Mouse (Mus musculus) midbrain, embryonic 10.5 days (tissue): ENCODE data around the gene BC035947. TPM values are rescaled to one million over a fixed set of nuclear protein-coding genes. Genes with fewer than 3 reads are reported as not detected.
"Not testable (repeated sequence)": the region's sequence is repeated elsewhere in the genome, so short reads cannot be mapped to it uniquely, and the experiment has no call there.

ENCODE experiments used
- DNase-seq: peaks from one replicate; pipeline ENCODE4 v3.0.0-alpha.2; 2017; ENCODE audit warnings: low spot score
- H3K27ac ChIP-seq: fragments of 300-500 bp; sonication (generic); replicated peaks from 2 replicates; pipeline ENCODE4 v1.5.1; 2016; ENCODE audit warnings: mild to moderate bottlenecking
- H3K27me3 ChIP-seq: fragments of 300-500 bp; sonication (generic); 2 replicates; pipeline ENCODE4 v1.6.1; 2016; ENCODE audit warnings: low read depth, mild to moderate bottlenecking; ENCODE audit not compliant: poor library complexity, severe bottlenecking
- H3K36me3 ChIP-seq: fragments of 300-500 bp; sonication (generic); 2 replicates; pipeline ENCODE4 v1.6.1; 2016; ENCODE audit warnings: mild to moderate bottlenecking, moderate library complexity
- H3K4me1 ChIP-seq: fragments of 300-500 bp; sonication (generic); 2 replicates; pipeline ENCODE4 v1.6.1; 2016
- H3K4me3 ChIP-seq: fragments of 300-500 bp; sonication (generic); 2 replicates; pipeline ENCODE4 v1.5.1; 2016; ENCODE audit warnings: mild to moderate bottlenecking, moderate library complexity
- H3K9me3 ChIP-seq: fragments of 300-500 bp; sonication (generic); replicated peaks from 2 replicates; pipeline ENCODE4 v1.6.1; 2016; ENCODE audit warnings: mild to moderate bottlenecking
- WGBS: fragments of 180-500 bp; shearing (Covaris S2); methylation state at CpG from one replicate; pipeline ENCODE4 v1.1.7; 2016; 5-methylcytosine and 5-hydroxymethylcytosine counted together
- polyA plus RNA-seq: library from polyadenylated mRNA; unstranded; fragments of >200 nt; fragmentation: Nextera tagmentation; extraction: Ambion mirVana; gene quantifications from 2 replicates; pipeline ENCODE4 v1.2.1, GENCODE M21; 2016

Gene BC035947
- polyA plus RNA-seq, 1 experiment from 2014 or later, result 0.33 TPM

- Histone ChIP-seq H3K9me3 (no peaks in the 10 kb centered on the region), H3K4me1 (no peaks in the 10 kb centered on the region), H3K27me3 (no peaks in the 10 kb centered on the region), H3K36me3 (no peaks in the 10 kb centered on the region), H3K4me3 (no peak overlapping the region), H3K27ac (no peak overlapping the region)
- DNase-seq, result no peak
- WGBS, result 86% methylated on average over 7 of the region's 7 CpGs
Observed at GRCm38 (mm10) chr1:78530500-78531215, 18.7 kb upstream of the BC035947 start.

- no peaks in the 10 kb centered on the region for H3K4me1 ChIP-seq
- H3K9me3 ChIP-seq, result no peaks in the 10 kb centered on the region
- no peak overlapping the region for H3K4me3 ChIP-seq
- WGBS, result 91% methylated on average over 8 of the region's 8 CpGs
- no peak overlapping the region for H3K27ac ChIP-seq
- DNase-seq, result no peak
- H3K27me3 ChIP-seq, result no peaks in the 10 kb centered on the region
- no peaks in the 10 kb centered on the region for H3K36me3 ChIP-seq
Observed at GRCm38 (mm10) chr1:78529011-78529410, 17.1 kb upstream of the BC035947 start.

DNA sequence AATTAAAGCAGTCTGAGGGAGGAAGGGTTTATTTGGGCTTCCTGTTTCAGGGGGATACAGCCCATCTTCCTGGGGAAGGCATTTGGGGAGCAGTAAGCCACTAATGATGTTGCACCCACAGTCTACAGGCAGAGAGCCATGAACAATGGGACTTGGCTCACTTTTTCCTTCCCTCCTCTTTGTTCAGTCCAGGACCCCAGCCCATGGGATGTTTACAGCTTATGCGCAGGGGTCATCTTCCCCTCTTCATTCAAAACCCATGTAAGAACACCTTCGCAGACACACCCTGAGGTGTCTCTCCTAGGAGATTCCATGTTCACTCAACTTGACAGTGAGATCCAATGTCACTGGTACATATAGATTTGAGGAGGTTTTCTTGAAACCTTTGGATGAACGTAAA is 16.4 kb upstream of the BC035947 start:
- Histone ChIP-seq H3K9me3 (no peaks in the 10 kb centered on the region), H3K27me3 (no peaks in the 10 kb centered on the region), H3K36me3 (no peaks in the 10 kb centered on the region), H3K27ac (no peak overlapping the region), H3K4me3 (no peak overlapping the region), H3K4me1 (no peaks in the 10 kb centered on the region)
- 93% methylated on average over 3 of the region's 3 CpGs for WGBS
- DNase-seq, result no peak

DNA sequence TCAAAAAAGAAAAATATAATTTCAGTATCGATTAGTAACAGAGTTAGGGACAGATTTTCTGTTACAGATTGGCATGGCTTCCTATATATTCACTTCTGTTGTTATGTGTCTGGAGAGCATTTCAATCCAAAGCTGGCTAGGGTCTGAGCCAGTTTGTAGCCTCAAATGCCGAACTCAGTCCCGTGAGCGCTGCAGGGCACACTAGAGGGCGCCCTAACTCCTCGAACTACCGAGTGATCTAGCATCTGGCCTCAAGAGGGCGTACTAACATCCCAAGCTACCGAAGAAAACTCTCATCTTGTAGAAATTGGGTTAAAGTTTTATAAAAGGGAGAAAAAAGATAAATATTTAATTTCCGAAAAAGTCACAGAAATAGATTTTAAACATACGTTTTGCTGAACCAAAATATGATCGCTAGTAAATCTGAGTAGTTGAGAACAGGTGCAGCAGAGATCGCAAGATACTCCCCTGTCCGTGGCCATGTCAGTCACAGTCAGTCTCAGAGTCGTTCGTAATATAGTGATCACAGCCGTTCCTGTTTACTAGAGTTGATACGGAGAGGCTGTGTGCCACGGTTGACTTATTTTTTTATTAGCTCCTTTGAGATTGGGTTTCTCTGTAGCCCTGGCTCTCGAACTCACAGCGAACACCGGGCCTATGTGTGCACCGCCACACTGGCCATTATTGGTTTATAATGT is 13.4 kb upstream of the BC035947 start:
- Histone ChIP-seq H3K36me3 (no peaks in the 10 kb centered on the region), H3K4me3 (no peak overlapping the region), H3K4me1 (no peaks in the 10 kb centered on the region), H3K27ac (no peak overlapping the region), H3K9me3 (no peaks in the 10 kb centered on the region), H3K27me3 (no peaks in the 10 kb centered on the region)
- WGBS, result 54% methylated on average over 23 of the region's 23 CpGs
- peak; percentile 62 for DNase-seq

DNA sequence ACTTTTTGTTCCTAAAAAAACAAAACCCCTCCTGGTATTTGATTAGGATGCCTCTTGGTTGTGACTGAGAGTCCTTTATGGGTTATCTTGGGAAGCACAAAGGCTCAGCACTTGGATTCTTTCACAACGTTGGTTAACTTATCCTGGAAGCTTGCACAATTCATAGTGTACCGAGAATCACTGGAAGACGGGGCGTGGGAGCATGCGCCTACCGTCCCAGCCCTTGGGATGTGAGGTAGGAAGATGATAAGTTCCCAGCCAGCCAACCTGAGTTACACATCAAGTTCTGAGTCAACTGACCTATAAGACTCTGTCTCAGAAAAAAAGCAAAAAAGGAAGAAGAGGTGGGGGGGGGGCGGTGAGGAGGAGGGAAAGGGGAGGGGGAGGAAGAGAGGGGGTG is 6.9 kb upstream of the BC035947 start:
- H3K36me3 ChIP-seq, result no peaks in the 10 kb centered on the region
- no peak for DNase-seq
- H3K9me3 ChIP-seq, result no peaks in the 10 kb centered on the region
- WGBS, result 90% methylated on average over 7 of the region's 7 CpGs
- H3K27ac ChIP-seq, result no peak overlapping the region
- no peak overlapping the region for H3K4me3 ChIP-seq
- no peaks in the 10 kb centered on the region for H3K27me3 ChIP-seq
- no peaks in the 10 kb centered on the region for H3K4me1 ChIP-seq

DNA sequence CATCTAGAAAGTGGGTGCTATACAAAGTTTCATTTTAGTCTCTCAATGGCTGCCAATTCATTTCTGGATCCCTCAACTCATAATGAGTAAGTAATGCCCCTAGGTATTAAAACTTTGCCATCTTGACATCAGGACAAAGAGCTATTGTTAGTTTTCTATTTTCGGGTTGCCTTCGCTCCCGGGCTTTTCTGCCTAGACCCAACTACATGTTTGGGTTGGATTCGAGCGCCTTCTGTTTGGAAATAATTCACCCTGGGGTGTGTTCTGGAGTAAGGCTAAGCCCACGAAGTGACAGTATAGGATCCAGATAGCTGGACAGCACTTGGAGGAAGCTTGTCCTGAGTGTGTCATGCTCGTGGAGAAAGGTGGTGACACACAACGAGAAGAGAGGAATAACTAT is 798 bp upstream of the BC035947 start:
- H3K4me1 ChIP-seq, result peaks cover 10% of the 10 kb centered on the region
- no peaks in the 10 kb centered on the region for H3K9me3 ChIP-seq
- no peak for DNase-seq
- H3K27me3 ChIP-seq, result peaks cover 24% of the 10 kb centered on the region
- WGBS, result 82% methylated on average over 8 of the region's 8 CpGs
- H3K27ac ChIP-seq, result no peak overlapping the region
- no peaks in the 10 kb centered on the region for H3K36me3 ChIP-seq
- no peak overlapping the region for H3K4me3 ChIP-seq

DNA sequence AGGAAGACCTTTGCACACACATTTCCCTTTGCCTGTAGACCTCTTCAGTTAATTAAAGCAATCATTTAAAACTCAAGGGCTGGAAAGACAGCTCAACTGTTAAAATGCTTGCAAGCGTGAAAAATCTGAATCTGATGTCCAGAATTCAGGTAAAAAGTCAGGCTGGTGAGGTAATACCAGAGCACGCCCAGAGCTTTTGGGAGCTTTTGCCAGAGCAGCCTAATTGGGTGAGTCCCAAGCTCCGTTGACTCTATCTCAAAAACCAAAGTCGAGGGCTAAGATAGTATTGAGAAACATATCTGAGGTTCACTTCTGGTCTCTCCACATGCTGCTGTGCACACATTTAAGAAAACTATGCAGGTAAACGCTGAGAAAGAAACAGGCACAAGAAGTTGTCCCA is 1.1 kb downstream of the BC035947 start, which contains the start of gene Mogat1:
Gene Mogat1, plus strand, starts transcription at position 130 of the 400 bp plus-strand sequence.
- peaks cover 10% of the 10 kb centered on the region for H3K4me1 ChIP-seq
- no peak for DNase-seq
- H3K27me3 ChIP-seq, result peaks cover 24% of the 10 kb centered on the region
- H3K36me3 ChIP-seq, result no peaks in the 10 kb centered on the region
- H3K9me3 ChIP-seq, result no peaks in the 10 kb centered on the region
- peak within 1 kb of the TSS; percentile 66 for H3K27ac ChIP-seq
- H3K4me3 ChIP-seq, result peak within 1 kb of the TSS; percentile 52
- WGBS, result 78% methylated on average over 5 of the region's 5 CpGs

DNA sequence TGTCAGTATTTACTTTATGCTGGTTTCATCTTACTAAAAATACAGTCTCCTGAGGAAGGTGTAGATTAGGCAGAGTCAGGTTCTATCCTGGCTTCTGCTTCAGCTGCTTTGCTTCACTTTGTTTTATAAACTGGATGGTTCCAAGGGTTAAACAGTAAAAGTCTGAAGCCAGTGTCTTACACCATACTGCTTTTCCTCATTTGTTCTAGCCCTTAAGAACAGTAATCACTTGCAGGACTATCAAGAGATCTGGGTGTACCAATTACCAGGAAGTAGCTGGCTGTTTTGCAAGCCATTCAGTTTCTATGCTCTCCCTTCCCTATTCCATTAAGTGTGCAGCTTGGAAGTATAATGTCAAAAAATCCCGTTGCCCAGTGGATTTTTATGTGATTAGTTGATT is 4.8 kb downstream of the BC035947 start:
- Histone ChIP-seq H3K27me3 (peaks cover 23% of the 10 kb centered on the region), H3K4me1 (peaks cover 10% of the 10 kb centered on the region), H3K9me3 (no peaks in the 10 kb centered on the region), H3K36me3 (no peaks in the 10 kb centered on the region), H3K4me3 (no peak overlapping the region), H3K27ac (no peak overlapping the region)
- no peak for DNase-seq
- 71% methylated on average over 1 of the region's 1 CpGs for WGBS

DNA sequence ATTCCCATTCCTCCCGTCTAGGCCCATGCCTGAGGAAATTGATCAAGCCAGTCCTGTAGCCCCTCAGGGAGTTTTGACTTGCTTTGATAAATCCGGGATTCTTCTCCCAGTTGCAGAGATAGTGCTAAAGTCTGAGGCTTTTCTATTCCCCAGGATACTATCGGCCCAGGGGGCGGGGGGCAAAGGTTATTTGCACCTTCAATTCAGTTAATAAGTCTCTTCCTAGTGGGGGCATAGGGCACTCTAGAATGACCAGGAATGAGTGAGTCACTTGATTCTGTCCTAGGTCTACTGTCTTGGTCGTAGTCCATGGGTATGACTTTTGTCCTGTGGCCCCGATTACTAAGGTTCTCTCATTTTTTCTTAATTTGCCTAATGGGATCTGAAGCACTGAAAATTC is 9.4 kb downstream of the BC035947 start:
- Histone ChIP-seq H3K27ac (no peak overlapping the region), H3K4me1 (no peaks in the 10 kb centered on the region), H3K4me3 (no peak overlapping the region), H3K36me3 (no peaks in the 10 kb centered on the region), H3K9me3 (no peaks in the 10 kb centered on the region), H3K27me3 (no peaks in the 10 kb centered on the region)
- WGBS, result 90% methylated on average over 6 of the region's 6 CpGs
- DNase-seq, result no peak

DNA sequence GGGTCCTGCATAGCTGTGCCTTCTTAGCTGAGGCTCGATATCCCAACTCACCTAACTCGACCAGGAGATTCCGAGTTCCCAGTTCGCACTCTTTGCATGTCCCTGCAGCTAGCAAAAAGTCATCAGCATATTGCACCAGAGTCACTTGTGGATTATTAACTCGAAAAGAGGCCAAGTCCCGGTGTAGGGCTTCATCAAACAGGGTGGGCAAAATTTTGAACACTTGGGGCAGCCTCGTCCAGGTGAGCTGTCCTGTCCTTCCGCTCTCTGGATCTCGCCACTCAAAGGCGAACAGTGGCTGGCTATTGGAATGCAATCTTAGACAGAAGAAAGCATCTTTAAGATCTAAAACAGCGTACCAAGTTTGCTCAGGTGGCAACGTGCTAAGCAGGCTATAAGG is 10.1 kb downstream of the BC035947 start:
- H3K36me3 ChIP-seq, H3K4me1 ChIP-seq, H3K27me3 ChIP-seq, H3K9me3 ChIP-seq, H3K4me3 ChIP-seq, H3K27ac ChIP-seq, DNase-seq: not testable (repeated sequence)
- WGBS, result 93% methylated on average over 12 of the region's 12 CpGs

GRCm38 (mm10) chr1:78501036-78501435 is 10.9 kb downstream of the BC035947 start:
- no peak for DNase-seq
- WGBS, result 93% methylated on average over 16 of the region's 16 CpGs
- Histone ChIP-seq H3K4me1 (no peaks in the 10 kb centered on the region), H3K36me3 (no peaks in the 10 kb centered on the region), H3K27me3 (no peaks in the 10 kb centered on the region), H3K4me3 (no peak overlapping the region), H3K27ac (no peak overlapping the region), H3K9me3 (no peaks in the 10 kb centered on the region)

- Histone ChIP-seq H3K4me3 (peak overlapping the region; percentile 80; the same call in 1 of the 2 replicates), H3K27me3 (no peaks in the 10 kb centered on the region), H3K9me3 (no peaks in the 10 kb centered on the region), H3K36me3 (no peaks in the 10 kb centered on the region), H3K27ac (no peak overlapping the region), H3K4me1 (peaks cover 30% of the 10 kb centered on the region)
- WGBS, result 79% methylated on average over 1 of the region's 1 CpGs
- no peak for DNase-seq
Observed at GRCm38 (mm10) chr1:78490143-78490542, 21.8 kb downstream of the BC035947 start.

- peak; percentile 89 for DNase-seq
- H3K4me1 ChIP-seq, result peaks cover 37% of the 10 kb centered on the region
- no peaks in the 10 kb centered on the region for H3K9me3 ChIP-seq
- 0% methylated on average over 31 of the region's 31 CpGs for WGBS
- no peaks in the 10 kb centered on the region for H3K36me3 ChIP-seq
- H3K4me3 ChIP-seq, result peak within 1 kb of the TSS; percentile 80
- no peaks in the 10 kb centered on the region for H3K27me3 ChIP-seq
- H3K27ac ChIP-seq, result peak within 1 kb of the TSS; percentile 98
Observed at GRCm38 (mm10) chr1:78488752-78489492, 23.0 kb downstream of the BC035947 start, which contains the start of gene Farsb. TSS of gene Farsb (minus strand) at chr1:78488897.
